Mouse (Mus musculus) 416B (cell line): ENCODE measurements around the gene Dnajc4.

ENCODE experiments used
- DNase-seq: peaks from one replicate; pipeline ENCODE4 v3.0.0; 2011; ENCODE audit warnings: low read depth

Dnajc4 gene

DNA sequence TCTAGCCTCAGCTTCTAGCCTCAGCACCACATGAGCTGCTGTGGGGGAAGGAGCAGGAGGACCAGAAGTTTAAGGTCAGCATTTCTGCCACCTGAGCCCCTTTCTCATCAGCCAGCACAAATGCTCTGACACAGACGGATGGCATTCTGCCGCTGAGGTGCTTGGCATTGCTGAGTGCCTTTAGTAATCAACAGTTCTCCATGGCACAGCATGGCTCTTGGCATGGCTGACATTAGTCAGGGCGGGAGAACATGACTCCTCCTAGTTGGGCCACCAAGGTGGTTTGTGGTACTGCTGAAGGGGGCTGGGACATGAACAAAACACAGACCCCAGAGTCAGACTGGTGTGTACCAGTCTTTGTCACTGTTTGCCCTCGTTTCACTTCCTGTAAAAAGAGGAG, 44.2 kb downstream of the Dnajc4 start:
- DNase-seq = no peak

DNA sequence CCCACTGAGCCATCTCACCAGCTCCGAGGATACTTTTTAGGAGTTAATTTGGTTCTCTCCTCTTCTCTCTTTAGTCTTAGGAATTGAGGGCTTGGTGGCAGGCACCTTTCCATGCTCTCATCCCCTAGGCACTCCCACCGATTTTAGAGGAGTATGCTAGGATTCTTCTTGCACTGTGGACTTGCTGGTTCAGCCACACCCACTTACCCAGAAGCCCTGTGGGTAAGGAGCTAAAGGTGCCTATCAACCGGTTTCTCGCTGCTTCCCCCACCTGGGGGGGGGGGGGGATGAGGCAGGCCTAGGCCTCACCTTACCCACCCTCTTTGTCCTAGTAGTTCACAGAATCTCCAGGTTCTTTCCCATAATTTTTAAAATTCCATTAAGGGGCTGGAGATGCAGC, 44.6 kb downstream of the Dnajc4 start:
- DNase-seq = no peak

DNA sequence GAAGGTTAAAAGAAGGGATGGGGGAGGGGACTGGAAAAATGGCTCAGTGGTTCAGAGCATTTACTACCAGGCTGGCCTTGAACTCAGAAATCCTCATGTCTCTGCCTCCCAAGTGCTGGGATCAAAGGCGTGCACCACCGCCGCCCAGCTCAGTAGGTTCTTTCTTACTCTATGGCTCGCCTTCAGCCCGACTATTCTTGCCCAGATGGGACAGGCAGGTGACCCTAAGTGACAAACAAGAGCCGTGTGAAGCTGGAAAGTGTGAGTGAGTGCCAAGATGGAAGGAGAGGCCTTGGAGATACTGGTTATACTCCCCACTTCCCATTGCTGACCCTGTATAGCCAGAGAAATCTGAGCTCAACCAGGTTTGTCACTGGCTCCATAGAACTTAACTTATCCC, 48.7 kb downstream of the Dnajc4 start:
- DNase-seq = no peak

DNA sequence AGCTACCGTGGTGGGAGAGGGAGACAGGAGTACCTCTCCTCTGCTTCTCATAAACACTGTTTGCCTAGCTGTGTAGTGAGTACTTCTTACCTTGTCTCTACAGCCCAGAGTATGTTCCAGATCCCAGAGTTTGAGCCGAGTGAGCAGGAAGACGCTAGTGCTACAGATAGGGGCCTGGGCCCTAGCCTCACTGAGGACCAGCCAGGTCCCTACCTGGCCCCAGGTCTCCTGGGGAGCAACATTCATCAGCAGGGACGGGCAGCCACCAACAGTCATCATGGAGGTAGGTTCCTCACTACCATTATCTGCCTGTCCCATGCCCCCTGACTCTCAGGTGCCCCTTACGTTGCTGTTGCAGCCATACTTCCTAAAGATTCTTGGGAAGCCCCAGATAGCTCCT, 49.6 kb downstream of the Dnajc4 start:
- DNase-seq = no peak

DNA sequence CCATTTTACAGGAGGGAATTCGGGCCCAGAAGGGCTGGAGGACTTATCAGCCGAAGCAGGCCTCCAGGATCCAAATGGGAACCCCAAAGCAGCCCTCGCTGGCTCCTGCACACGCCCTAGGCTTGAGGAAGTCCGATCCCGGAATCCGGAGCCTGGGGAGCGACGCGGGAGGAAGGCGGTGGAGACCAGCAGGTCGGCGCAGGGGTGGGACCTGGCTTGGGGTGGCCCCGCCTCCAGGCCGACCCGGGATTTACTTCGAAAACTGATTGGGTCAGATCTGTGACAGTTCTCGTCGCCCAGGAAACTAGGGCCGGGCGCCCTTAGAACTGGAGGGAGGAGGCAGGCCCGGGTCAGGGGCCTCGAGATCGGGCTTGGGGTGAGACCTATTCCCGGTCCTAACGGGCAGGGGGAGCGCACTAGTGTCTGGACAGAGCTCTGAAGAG, 50.1 kb downstream of the Dnajc4 start, which contains the start of gene Gpr137:
Gpr137 (minus strand) TSS at position 232 of the 443 bp plus-strand sequence.
- DNase-seq = peak; percentile 93

DNA sequence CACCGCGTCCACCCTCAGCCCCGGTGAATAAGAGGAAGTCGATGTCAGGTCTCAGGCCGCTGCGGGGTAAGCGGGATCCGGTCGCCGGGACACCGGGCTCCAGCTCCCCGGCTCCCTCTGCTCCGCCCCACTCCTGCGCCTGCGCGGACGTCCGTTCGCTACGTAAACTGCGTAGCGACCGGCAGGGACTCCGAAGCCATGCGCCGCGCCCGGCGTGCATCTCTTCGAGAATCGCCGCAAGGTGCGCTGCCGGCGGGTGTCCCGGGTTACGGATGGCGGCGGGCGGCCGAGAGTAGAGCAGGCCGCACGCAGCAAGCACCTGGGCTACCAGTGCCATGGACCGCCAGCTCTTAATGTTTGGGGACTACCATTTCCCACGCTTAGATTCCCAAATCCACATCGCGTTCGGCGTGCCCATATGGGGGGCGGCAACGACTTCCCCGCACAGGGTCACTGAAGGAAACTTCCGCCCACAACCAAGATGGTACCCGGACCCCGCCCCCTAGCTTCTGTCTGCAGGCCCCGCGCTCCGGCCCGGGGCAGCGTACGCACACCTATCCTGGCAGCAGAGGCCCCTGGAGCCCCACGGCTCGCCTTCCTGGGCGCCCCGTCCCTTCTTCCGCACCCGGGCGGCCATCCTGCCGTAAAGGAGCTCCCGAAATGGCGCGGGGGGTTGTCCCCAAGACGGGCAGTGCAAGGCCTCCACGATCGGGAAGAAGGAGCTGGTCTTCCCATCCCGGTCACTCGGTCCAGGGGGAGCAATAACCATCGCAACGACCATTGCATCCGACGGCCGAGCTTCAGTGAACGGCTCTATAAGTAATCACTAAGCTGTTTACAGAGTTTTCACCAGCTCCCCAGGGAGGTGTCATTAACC, 50.8 kb downstream of the Dnajc4 start, which contains the start of gene Bad:
Bad (plus strand) TSS at position 490 of the 877 bp plus-strand sequence.
- peak; percentile 93 for DNase-seq

DNA sequence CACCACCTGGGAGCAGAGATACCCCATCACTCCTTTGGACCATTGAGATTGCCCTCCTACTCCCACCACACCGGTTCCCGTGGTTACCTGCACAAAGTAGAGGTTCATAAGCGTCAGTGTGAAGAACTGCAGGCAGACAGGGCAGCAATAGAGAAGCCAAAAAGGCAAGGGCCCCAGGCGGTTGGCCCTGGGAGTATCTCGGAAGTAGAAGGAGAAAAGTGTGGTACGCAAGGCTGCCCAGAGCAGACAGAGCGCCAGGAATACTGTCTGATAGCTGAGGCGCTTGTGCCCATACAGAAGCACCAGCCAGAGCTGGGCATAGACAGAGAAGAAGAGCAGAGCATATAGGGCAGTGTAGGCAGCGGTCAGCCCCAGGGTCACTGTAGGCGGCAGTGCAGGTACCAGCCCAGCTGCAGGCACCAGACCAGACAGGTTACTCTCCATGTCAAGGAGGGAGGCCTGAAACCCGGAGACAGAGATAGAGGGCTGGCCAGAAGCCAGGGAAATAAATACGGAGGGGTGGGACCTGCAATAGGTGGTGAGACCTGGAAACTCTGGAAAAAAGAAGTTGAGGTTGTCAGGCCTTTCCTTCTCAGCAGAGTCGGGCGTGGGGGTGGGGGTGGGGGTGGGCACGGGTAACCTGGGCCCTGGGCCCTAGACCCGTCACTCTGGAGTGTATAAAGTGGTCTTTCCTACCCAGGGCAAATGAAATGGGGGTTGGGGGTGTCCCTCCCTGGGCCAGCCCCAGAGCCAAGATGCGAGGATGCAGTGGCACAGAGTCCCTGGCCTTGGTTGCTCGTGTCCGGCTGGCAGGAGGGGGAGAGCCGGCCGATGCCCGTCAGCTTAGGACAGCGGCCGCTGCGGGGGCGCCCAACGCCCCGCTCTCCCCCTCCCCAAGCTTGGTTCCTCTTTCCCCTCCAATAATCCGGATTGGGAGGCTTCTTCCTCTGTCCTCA, 51.7 kb downstream of the Dnajc4 start:
- peak; percentile 33 for DNase-seq

DNA sequence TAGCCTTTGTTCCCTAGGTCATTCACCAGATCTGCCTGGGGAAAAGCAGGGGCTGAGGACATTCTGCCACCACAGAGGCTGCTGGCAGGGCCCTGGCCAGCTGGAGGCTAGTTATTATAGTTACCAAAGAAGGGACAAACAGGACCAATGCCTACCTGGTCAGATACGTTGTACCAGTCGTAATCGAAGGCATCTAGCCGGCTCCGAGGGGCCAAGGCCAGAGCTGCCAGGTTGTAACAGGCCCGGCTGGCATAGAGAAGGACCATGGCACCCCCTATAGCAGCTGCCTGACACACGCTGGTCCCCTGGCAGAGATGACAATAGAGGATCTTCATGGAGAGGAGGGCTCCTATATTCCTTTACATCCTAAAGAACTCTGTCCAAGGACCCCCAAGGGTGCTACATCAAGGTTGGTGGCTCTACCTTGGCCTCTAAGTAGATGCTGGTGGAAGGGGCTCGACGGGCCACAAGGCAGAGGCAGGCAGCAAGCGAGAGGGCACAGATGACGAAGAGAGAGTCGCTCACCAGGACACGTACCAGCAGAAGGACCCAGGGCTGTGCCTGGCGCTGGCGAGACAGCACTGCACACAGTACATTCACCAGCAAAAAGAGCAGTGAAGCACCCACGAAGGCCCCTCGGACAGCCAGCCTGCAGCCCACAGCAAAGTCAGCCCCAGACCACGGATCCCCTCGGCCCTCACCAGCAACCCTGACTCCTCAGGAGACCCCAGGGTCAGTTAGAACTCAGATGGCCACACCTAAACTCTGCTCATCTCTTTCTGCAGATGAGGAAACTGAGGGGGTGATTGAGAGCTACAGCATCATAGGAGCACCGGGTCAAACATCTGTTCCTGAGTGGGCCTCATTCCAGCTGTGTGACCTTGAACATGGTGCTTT, 53.0 kb downstream of the Dnajc4 start:
- no peak for DNase-seq
